Mouse (Mus musculus) small intestine, adult 2 months (tissue): ENCODE data around the gene Tmf1.

Experiments used
- CTCF ChIP-seq: fragments of 200-500 bp; IDR thresholded peaks from 2 replicates; pipeline ENCODE4 v1.5.1; 2012; ENCODE audit warnings: low read depth, mild to moderate bottlenecking, control low read depth, inconsistent platforms, low read length, moderate library complexity, mixed read lengths; ENCODE audit not compliant: insufficient replicate concordance, insufficient read length; ENCODE audit errors: extremely low read depth
- POLR2A ChIP-seq: fragments of 200-500 bp; IDR thresholded peaks from 2 replicates; pipeline ENCODE4 v1.6.1; 2012; ENCODE audit warnings: low read depth, mild to moderate bottlenecking, control low read depth, inconsistent platforms, low read length, moderate library complexity

- TF ChIP-seq POLR2A = no peak
- no peak for TF ChIP-seq CTCF
Measured at GRCm38 (mm10) chr6:97216154-97216821, 37.4 kb upstream of the Tmf1 start.
